27 mouse cellular contexts compared by ENCODE assay signal in the genomic region with DNA sequence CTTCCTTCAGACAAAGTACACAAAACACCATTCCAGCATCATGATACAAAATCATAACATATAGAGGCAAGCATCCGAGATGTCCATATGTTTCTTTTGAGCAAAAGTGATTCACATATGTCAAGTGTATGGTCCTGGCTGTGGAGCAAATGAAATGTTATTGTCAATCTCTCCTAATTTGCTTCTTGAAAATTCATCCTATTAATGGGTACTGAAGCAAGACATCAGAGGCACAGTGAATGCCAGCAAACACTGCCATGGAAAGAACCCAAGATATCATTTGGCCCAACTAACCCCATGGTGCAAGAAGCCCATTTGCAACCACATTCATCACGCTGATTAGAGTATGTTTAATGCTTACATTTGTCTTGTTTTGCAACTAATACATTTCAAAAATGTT.
"Had no signal": no experiment of that assay in that cellular context is flagged by ENCODE, and none has a peak within 500 bp of the region (broad histone marks: within the 10 kb centered on the region; RNA-seq: fewer than 3 reads in every experiment).

No protein-coding gene starts in this region.

- H3K4me2 ChIP-seq: heart, embryonic 11.5 days; heart, embryonic 13.5 days; heart, embryonic 15.5 days; hindbrain, embryonic 13.5 days; hindbrain, embryonic 15.5 days; kidney, embryonic 15.5 days; limb, embryonic 13.5 days; limb, embryonic 15.5 days; liver, embryonic 12.5 days had no signal

- H3K4me1 ChIP-seq: heart, embryonic 13.5 days; heart, embryonic 15.5 days; hindbrain, embryonic 15.5 days; kidney, embryonic 15.5 days; liver, embryonic 12.5 days had no signal

- H3K9ac ChIP-seq: heart, embryonic 13.5 days; heart, embryonic 15.5 days; hindbrain, embryonic 13.5 days; hindbrain, embryonic 15.5 days; kidney, embryonic 15.5 days; limb, embryonic 13.5 days; limb, embryonic 15.5 days; liver, embryonic 12.5 days; liver, embryonic 14.5 days had no signal

- H3K9me3 ChIP-seq: heart, embryonic 13.5 days; heart, embryonic 15.5 days; hindbrain, embryonic 13.5 days; hindbrain, embryonic 15.5 days; kidney, embryonic 15.5 days; limb, embryonic 13.5 days; limb, embryonic 15.5 days; liver, embryonic 12.5 days had no signal

- H3K36me3 ChIP-seq: heart, embryonic 13.5 days; heart, embryonic 15.5 days; hindbrain, embryonic 13.5 days; hindbrain, embryonic 15.5 days; kidney, embryonic 15.5 days; limb, embryonic 13.5 days; limb, embryonic 15.5 days; liver, embryonic 12.5 days had no signal

- H3K27me3 ChIP-seq: heart, embryonic 13.5 days; heart, embryonic 15.5 days; hindbrain, embryonic 13.5 days; hindbrain, embryonic 15.5 days; kidney, embryonic 15.5 days; limb, embryonic 13.5 days; limb, embryonic 15.5 days; liver, embryonic 12.5 days had no signal

- H3K27ac ChIP-seq: heart, adult 2 months; heart, embryonic 13.5 days; heart, embryonic 15.5 days; hindbrain, embryonic 13.5 days; hindbrain, embryonic 15.5 days; hindbrain, postnatal 0 days; kidney, embryonic 15.5 days; kidney, postnatal 0 days; limb, embryonic 13.5 days; limb, embryonic 15.5 days; liver, embryonic 12.5 days; liver, embryonic 14.5 days had no signal

- ATAC-seq: hindbrain, postnatal 0 days; intestine, embryonic 16.5 days; liver, embryonic 12.5 days had no signal

- DNase-seq: gastrocnemius, postnatal 14 days; gastrocnemius, postnatal 36 days; heart, adult 11 months; heart, adult 2 months; heart, postnatal 14 days; heart, postnatal 36 days; kidney, adult 11 months; kidney, adult 2 months; kidney, adult 9 months; kidney, postnatal 14 days; kidney, postnatal 36 days; layer of hippocampus, adult 9-11 months; layer of hippocampus, postnatal 36 days; left cerebral cortex, postnatal 4 days had no signal

- H3K4me3 ChIP-seq: heart, adult 2 months; heart, embryonic 13.5 days; heart, embryonic 15.5 days; hindbrain, embryonic 13.5 days; hindbrain, embryonic 15.5 days; kidney, embryonic 15.5 days; limb, embryonic 13.5 days; limb, embryonic 15.5 days; liver, embryonic 12.5 days had no signal
